Mouse (Mus musculus): Measurements from ENCODE around the gene Gtpbp2. TPM values are rescaled to one million over a fixed set of nuclear protein-coding genes. Genes with fewer than 3 reads are reported as not detected.

Gtpbp2 gene
- polyA plus RNA-seq, 1 experiment from 2014 or later, result 29.2 TPM

DNA sequence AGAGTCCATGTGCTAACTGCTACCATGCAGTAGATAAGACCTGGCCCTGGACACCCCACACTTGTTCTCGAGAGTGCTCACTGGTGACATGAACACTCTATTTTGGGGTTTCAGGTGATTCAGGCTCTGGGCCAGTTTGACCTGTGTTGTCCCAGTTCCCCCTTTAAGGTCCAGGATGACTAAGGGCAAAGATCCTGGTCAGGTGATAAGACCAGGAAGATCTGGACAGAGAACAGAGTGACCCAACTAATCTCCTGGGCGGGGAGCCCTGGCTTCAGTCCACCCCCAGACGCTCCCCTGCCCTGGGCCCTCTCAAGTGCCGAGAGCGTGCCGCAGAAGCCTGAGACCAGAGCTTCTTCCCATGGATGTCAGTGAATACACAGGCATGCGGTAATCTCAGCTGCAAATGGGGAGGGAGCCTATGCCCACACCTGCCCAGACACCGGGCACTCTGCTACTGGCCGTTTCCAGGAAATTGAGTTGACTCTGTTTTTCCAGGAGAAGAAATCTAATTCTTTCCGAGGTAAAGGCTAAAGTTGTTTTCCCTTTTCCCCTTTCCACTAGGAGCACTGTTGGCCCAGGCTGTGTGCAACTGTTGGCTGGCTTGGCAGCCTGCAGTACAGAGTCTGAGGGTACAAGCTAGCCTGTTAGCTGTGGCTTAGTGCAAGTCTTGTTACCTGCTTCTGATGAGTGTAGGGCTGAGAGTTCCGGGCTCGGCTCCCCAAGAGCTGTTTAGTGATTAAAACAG, 36.7 kb upstream of the Gtpbp2 start:
- Histone ChIP-seq H3K4me3 (ENCODE audit: low read length) (no peak overlapping the region), H3K4me2 (ENCODE audit: low read depth, low read length) (no peak overlapping the region), H3K4me1 (ENCODE audit: control insufficient read depth, insufficient read depth, low read length) (no peaks in the 10 kb centered on the region), H3K36me3 (ENCODE audit: control insufficient read depth, insufficient read depth, low read length) (peaks cover 39% of the 10 kb centered on the region), H3K27ac (ENCODE audit: low read length) (no peak overlapping the region), H3K9me3 (ENCODE audit: control insufficient read depth, low read length) (no peaks in the 10 kb centered on the region), H3K27me3 (replicated peaks; ENCODE audit: control insufficient read depth, insufficient read depth, low read length) (no peaks in the 10 kb centered on the region), H3K9ac (ENCODE audit: low read depth, low read length) (no peak overlapping the region)
- ATAC-seq, result no peak
- 85% methylated on average over 12 of the region's 12 CpGs for WGBS

DNA sequence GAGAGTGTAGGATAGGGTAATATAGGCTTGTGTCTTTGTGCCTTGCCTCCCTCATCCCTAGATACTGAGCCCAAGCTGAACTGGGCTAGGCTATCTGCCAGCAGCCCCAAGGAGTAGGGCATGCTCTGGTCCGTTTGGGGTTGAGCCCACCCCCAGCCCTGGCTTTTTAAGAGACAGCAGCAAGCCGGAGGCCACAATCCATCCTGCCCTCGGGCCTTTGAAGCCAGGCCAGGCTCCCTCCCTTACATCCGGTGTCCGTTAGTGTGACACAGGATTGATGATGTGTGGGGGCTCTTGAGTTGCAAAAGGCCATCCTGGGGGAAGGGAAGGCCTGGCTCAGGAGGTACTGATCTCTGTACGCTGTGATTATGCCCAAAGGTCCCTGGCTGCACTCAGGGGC, 34.2 kb upstream of the Gtpbp2 start:
- no peak overlapping the region for H3K27ac ChIP-seq (ENCODE audit: low read length)
- no peak overlapping the region for H3K4me2 ChIP-seq (ENCODE audit: low read depth, low read length)
- H3K27me3 ChIP-seq (replicated peaks; ENCODE audit: control insufficient read depth, insufficient read depth, low read length), result no peaks in the 10 kb centered on the region
- no peak overlapping the region for H3K9ac ChIP-seq (ENCODE audit: low read depth, low read length)
- no peaks in the 10 kb centered on the region for H3K4me1 ChIP-seq (ENCODE audit: control insufficient read depth, insufficient read depth, low read length)
- H3K9me3 ChIP-seq (ENCODE audit: control insufficient read depth, low read length), result no peaks in the 10 kb centered on the region
- H3K36me3 ChIP-seq (ENCODE audit: control insufficient read depth, insufficient read depth, low read length), result peaks cover 39% of the 10 kb centered on the region
- H3K4me3 ChIP-seq (ENCODE audit: low read length), result no peak overlapping the region
- 57% methylated on average over 6 of the region's 6 CpGs for WGBS
- ATAC-seq, result no peak

- Histone ChIP-seq H3K9me3 (ENCODE audit: control insufficient read depth, low read length) (no peaks in the 10 kb centered on the region), H3K36me3 (ENCODE audit: control insufficient read depth, insufficient read depth, low read length) (peaks cover 39% of the 10 kb centered on the region), H3K27me3 (replicated peaks; ENCODE audit: control insufficient read depth, insufficient read depth, low read length) (no peaks in the 10 kb centered on the region), H3K27ac (ENCODE audit: low read length) (no peak overlapping the region), H3K4me2 (ENCODE audit: low read depth, low read length) (no peak overlapping the region), H3K9ac (ENCODE audit: low read depth, low read length) (no peak overlapping the region), H3K4me3 (ENCODE audit: low read length) (no peak overlapping the region), H3K4me1 (ENCODE audit: control insufficient read depth, insufficient read depth, low read length) (no peaks in the 10 kb centered on the region)
- ATAC-seq, result no peak
- WGBS, result 75% methylated on average over 6 of the region's 6 CpGs
These were observed 32.9 kb upstream of the Gtpbp2 start for GRCm38 (mm10) chr17:46127814-46128493.

DNA sequence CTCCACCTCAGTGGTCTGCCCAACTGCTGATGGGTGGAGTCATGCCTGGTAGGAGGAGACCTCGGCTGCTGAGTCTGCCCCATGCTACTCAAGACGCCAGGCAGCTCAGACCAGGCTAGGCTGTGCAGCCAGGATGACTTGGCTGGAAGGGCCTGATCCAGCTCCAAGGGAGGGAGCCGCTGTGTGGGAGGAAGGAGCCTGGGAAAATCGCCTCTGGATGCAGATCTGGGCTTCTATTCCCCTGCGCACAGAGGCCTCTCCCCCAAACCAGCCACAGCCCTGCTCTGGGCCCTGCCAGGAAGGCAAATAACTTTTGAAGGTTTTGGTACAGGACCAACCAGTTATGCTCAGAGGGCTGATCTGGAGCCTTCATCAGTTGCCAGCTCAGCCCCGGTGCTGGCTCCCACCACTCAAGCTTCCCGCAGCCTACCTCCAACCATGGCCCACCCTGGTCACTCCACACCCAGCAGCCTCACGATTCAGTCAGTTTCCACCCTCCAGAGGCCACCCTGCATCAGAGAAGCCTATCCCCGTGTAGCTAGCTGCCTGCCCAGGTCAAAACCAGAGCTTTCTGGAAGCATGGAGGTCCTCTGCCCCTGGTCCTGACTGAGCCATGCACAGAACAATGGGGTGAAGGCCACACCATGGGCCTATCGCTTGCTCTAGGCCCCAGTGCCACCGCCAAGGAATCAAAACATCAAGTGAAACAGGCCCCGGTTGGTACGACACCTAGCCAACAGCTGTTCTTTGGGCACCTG, 30.9 kb upstream of the Gtpbp2 start:
- ATAC-seq, result peak; percentile 43
- 0 out of 2 replicates have a peak overlapping the region, but pooled peaks have one; percentile 4 for H3K27ac ChIP-seq (ENCODE audit: low read length)
- WGBS, result 77% methylated on average over 13 of the region's 13 CpGs
- no peaks in the 10 kb centered on the region for H3K4me1 ChIP-seq (ENCODE audit: control insufficient read depth, insufficient read depth, low read length)
- H3K4me2 ChIP-seq (ENCODE audit: low read depth, low read length), result no peak overlapping the region
- H3K36me3 ChIP-seq (ENCODE audit: control insufficient read depth, insufficient read depth, low read length), result peaks cover 31% of the 10 kb centered on the region
- no peaks in the 10 kb centered on the region for H3K27me3 ChIP-seq (replicated peaks; ENCODE audit: control insufficient read depth, insufficient read depth, low read length)
- no peaks in the 10 kb centered on the region for H3K9me3 ChIP-seq (ENCODE audit: control insufficient read depth, low read length)
- no peak overlapping the region for H3K4me3 ChIP-seq (ENCODE audit: low read length)
- no peak overlapping the region for H3K9ac ChIP-seq (ENCODE audit: low read depth, low read length)

- Histone ChIP-seq H3K4me3 (ENCODE audit: low read length) (no peak overlapping the region), H3K9me3 (ENCODE audit: control insufficient read depth, low read length) (no peaks in the 10 kb centered on the region), H3K4me2 (ENCODE audit: low read depth, low read length) (no peak overlapping the region), H3K27me3 (replicated peaks; ENCODE audit: control insufficient read depth, insufficient read depth, low read length) (no peaks in the 10 kb centered on the region), H3K9ac (ENCODE audit: low read depth, low read length) (no peak overlapping the region), H3K36me3 (ENCODE audit: control insufficient read depth, insufficient read depth, low read length) (peaks cover 14% of the 10 kb centered on the region), H3K4me1 (ENCODE audit: control insufficient read depth, insufficient read depth, low read length) (no peaks in the 10 kb centered on the region), H3K27ac (ENCODE audit: low read length) (no peak overlapping the region)
- ATAC-seq, result peak; percentile 18; the same call in 1 of the 2 replicates
- WGBS, result 17% methylated on average over 12 of the region's 12 CpGs
These were observed 28.6 kb upstream of the Gtpbp2 start for GRCm38 (mm10) chr17:46132058-46132718.

- no peak overlapping the region for H3K4me3 ChIP-seq (ENCODE audit: low read length)
- H3K27ac ChIP-seq (ENCODE audit: low read length), result no peak overlapping the region
- 73% methylated on average over 8 of the region's 8 CpGs for WGBS
- no peak for ATAC-seq
- no peaks in the 10 kb centered on the region for H3K4me1 ChIP-seq (ENCODE audit: control insufficient read depth, insufficient read depth, low read length)
- H3K9me3 ChIP-seq (ENCODE audit: control insufficient read depth, low read length), result no peaks in the 10 kb centered on the region
- no peak overlapping the region for H3K9ac ChIP-seq (ENCODE audit: low read depth, low read length)
- H3K4me2 ChIP-seq (ENCODE audit: low read depth, low read length), result no peak overlapping the region
- H3K36me3 ChIP-seq (ENCODE audit: control insufficient read depth, insufficient read depth, low read length), result peaks cover 9% of the 10 kb centered on the region; the same call in 1 of the 2 replicates
- H3K27me3 ChIP-seq (replicated peaks; ENCODE audit: control insufficient read depth, insufficient read depth, low read length), result no peaks in the 10 kb centered on the region
These were observed 28.0 kb upstream of the Gtpbp2 start for GRCm38 (mm10) chr17:46132862-46133261.

DNA sequence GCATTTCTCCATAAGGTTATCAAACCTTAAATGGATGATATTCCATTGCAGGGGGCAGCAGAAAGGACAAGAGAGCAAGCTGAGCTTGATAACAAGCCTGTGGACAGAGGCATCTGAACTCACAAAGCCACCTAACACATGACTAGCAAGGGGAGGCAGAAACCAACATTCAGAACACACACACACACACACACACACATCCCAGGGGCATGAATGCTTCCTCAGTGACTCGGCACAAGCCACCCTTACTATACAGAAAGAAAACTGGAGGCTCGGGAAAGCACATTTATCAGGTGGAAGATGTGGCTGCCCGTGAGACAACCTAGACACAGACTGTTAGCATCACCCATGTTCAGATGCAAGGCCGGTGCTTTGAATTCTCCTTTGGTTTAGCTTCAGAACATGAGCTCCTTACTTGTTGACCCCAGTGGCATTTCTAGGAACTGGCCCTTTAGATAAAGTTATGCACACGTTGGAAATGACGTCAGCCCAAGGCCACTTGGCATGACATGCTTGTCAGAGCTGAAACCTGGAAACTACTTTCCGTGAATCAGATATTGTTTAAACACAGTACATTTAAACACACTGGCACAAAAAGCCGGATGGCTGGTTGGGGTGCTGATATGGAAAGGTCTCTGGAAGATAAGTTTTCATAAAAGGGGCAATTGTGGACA, 22.1 kb upstream of the Gtpbp2 start:
- Histone ChIP-seq H3K4me1 (ENCODE audit: control insufficient read depth, insufficient read depth, low read length) (peaks cover 5% of the 10 kb centered on the region), H3K9ac (ENCODE audit: low read depth, low read length) (no peak overlapping the region), H3K4me2 (ENCODE audit: low read depth, low read length) (no peak overlapping the region), H3K27me3 (replicated peaks; ENCODE audit: control insufficient read depth, insufficient read depth, low read length) (no peaks in the 10 kb centered on the region), H3K27ac (ENCODE audit: low read length) (no peak overlapping the region), H3K36me3 (ENCODE audit: control insufficient read depth, insufficient read depth, low read length) (no peaks in the 10 kb centered on the region), H3K9me3 (ENCODE audit: control insufficient read depth, low read length) (no peaks in the 10 kb centered on the region), H3K4me3 (ENCODE audit: low read length) (no peak overlapping the region)
- WGBS, result 70% methylated on average over 8 of the region's 8 CpGs
- no peak for ATAC-seq

DNA sequence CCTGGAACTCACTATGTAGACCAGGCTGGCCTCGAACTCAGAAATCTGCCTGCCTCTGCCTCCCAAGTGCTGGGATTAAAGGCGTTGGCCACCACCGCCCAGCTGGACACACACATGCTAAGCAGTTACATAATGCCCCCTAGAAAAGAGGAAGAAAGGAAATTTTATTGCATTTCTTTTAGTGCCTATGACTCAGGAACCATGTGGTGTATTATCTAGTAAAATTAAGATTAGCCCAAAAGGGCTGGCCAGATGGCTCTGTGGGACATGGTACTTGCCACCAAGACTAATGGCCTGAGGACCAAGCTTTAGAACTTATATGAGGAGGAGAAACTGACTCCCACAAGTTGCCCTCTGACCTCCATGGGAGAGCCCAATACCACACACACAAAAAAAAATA, 21.0 kb upstream of the Gtpbp2 start:
- no peaks in the 10 kb centered on the region for H3K36me3 ChIP-seq (ENCODE audit: control insufficient read depth, insufficient read depth, low read length)
- WGBS, result 85% methylated on average over 3 of the region's 3 CpGs

More for the DNA sequence above, 21.0 kb upstream of the Gtpbp2 start:
- no peak overlapping the region for H3K4me2 ChIP-seq (ENCODE audit: low read depth, low read length)
- ATAC-seq, result no peak
- no peak overlapping the region for H3K4me3 ChIP-seq (ENCODE audit: low read length)
- no peaks in the 10 kb centered on the region for H3K27me3 ChIP-seq (replicated peaks; ENCODE audit: control insufficient read depth, insufficient read depth, low read length)
- H3K9ac ChIP-seq (ENCODE audit: low read depth, low read length), result no peak overlapping the region
- H3K9me3 ChIP-seq (ENCODE audit: control insufficient read depth, low read length), result no peaks in the 10 kb centered on the region
- H3K27ac ChIP-seq (ENCODE audit: low read length), result no peak overlapping the region
- H3K4me1 ChIP-seq (ENCODE audit: control insufficient read depth, insufficient read depth, low read length), result peaks cover 14% of the 10 kb centered on the region

Measured in intestine, embryonic 16.5 days (tissue).